Mouse (Mus musculus) G1E-ER4 (cell line): Measurements from ENCODE around the gene Pdhx. TPM values are rescaled to one million over a fixed set of nuclear protein-coding genes. Genes with fewer than 3 reads are reported as not detected.

Source experiments
- GATA1 ChIP-seq: IDR thresholded peaks from one replicate; pipeline ENCODE4 v1.8.0; 2012; ENCODE audit warnings: low read length, inconsistent platforms
- polyA plus RNA-seq: library from polyadenylated mRNA; stranded (reverse); fragments of >175 nt; gene quantifications from 2 replicates; pipeline ENCODE4 v1.2.3, GENCODE M21; 2012

Pdhx gene
- polyA plus RNA-seq, 1 experiment: 3.7 TPM

DNA sequence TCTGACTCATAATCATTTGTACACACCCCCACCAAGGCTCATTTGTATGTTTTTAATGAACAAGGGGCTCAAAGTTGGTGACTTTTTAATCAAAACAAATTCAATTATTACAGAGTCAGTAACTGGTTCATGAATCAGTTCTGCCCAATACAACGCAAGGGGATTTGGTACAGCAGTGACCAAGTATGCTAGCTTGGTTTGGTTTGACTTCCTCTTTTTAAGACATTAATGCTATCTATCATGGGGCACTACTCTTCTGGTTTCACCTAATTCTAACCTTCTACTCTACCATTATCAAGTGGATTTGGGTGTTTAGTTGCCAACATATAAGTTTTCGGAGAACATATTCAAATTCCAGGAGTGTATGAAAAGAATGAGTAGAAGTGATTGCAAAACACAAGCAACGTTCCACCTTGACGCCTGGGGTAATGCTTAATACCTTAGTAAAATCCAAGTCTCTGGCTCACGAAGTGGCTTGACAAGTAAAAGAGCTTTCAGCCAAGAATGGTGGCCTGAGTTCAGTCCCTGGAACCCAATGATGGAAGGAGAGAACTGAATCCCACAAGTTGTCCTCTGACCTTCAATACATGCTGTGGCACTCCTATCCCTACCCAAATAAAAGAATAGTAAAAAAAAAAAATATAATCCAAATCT, 3.4 kb downstream of the Pdhx start:
- no peak for TF ChIP-seq GATA1

DNA sequence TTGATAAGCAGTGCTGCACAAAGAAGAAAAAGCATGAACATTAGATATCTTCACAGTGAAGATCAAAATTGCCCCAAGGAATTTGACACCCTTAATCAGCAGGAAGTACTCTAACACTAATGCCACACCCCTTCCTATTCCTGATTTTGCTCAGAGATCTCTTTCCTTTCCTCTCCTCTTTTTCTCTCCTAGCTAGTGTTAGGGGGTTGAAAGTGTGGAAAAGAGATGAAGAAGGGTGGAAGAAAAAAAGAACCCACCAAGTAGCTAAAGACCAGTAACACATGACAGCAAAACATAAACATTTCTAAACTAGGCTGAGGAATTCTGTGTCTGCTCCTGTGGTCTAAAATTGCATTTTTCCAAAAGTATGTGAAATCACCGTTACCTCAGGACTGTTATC, 4.7 kb downstream of the Pdhx start:
- TF ChIP-seq GATA1: no peak

DNA sequence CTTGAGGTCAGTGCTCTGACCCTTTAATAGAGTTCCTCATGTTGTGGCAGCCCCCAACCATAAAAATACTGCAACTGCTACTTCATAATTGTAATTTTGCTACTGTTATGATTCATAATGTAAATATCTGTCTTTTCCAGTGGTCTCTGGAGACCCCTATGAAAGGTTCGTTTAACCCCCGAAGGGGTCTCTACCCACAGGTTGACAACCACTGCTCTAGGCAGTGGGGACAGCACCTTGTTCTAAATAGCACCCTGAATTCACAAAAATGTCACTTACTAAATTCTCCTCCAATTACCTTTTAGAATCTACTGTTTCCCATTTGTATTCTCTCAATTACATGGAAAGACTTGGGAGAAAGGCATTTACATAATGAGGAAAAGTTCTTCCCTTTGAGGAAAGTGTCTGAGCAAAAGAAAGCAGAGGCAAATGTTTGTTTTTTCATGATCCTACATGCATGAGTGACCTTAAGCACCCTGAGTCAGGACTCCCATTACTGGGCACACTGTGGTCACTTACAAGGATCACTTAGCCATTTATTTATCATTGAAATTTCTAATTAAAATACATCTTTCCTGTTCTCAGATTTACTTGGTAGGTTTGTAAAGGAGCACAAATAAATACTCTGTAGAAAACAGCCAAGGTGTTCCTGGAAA, 5.6 kb downstream of the Pdhx start:
- no peak for TF ChIP-seq GATA1

DNA sequence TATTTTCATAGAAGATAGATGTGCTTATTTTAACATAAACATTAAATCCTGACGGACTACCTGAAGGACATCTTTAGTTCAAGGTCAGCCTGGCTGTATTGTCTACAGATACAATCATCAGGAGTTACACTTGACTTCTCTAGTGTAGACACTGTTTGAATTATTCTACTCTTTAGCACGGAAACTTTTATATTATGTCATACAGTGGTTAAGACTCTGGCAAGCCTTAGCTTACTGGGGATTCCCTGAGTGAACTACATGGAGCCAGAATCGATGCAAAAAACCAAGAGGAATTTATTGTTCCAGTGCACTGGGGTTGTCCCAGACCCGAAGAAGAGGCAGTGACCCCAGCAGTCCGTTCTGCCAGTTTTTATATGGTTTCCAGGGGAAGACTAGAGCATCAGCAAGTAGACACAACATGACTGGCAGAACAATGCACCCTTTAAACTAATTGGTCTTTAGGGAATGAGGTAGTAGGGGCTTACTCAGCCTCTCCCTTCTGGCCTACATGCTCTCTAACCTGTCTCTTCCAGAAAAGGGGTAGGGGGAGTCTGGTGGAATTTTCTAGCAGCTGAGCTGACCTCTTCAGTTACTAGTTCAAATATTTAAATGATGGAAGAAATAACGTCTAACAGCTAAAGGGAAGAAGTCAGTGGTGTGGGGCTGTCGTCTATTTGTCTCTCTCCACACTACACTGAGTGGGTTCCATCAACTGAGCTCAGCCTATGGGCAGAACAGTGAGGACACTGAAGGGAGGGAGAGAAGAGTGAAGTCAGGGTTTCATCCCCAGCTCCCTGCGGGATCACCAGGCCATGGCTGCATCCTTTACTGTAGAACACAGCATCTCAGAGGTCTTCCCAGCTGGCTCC, 6.4 kb downstream of the Pdhx start:
- no peak for TF ChIP-seq GATA1

DNA sequence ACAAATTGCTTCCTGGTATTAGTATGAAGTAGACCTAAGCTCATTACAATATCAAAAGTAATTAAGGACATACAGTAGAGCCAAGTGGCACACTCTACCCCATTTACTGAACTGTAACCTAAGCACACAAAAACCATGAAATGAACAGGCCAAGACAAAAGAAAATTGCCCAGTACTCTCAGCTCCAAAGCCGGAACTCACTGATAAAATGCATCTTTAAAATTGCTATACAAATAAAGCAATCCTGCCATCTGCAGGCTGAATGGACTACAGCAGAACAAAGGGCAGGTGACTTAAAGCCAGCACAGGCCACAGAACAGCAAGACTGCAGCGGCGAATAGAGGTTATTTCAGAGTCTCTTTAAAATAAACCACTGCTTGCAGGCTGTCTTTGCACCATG, 10.4 kb downstream of the Pdhx start:
- no peak for TF ChIP-seq GATA1

DNA sequence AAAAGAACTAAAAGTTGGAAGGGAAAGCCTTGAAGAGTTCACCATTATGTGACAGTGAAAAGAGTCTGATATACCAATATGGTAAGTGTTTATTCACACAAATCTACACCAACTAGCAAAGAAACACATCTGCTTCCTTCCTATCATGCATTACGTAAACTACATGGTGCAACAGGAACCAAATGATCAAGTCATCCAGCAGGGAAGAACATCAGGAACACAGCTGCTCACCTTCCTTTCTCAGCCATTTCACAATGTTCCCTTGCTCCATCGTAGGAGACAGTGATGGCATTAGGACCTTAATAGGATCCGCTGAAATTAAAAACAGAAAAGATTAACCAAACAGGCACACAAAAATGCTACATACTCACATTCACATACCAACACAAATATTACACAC, 15.0 kb downstream of the Pdhx start:
- TF ChIP-seq GATA1: no peak

DNA sequence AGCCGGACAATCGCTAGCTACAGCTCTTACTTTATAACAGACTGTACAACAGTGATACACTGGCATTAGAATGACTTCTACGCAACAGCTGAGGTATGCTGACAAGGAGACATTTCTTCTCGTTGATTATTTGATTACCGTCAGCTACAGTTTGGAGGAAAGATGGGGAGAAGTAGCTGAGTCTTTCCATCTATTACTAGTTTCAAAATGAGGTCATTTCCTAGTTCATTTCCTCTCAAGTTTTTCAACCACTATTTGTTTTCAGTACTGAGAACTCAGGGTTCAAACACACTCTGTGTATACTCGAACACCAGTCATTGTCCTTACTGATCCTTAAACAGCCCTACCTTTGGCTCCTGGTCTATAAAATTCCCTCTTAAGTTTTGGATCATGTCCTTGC, 17.5 kb downstream of the Pdhx start:
- no peak for TF ChIP-seq GATA1

DNA sequence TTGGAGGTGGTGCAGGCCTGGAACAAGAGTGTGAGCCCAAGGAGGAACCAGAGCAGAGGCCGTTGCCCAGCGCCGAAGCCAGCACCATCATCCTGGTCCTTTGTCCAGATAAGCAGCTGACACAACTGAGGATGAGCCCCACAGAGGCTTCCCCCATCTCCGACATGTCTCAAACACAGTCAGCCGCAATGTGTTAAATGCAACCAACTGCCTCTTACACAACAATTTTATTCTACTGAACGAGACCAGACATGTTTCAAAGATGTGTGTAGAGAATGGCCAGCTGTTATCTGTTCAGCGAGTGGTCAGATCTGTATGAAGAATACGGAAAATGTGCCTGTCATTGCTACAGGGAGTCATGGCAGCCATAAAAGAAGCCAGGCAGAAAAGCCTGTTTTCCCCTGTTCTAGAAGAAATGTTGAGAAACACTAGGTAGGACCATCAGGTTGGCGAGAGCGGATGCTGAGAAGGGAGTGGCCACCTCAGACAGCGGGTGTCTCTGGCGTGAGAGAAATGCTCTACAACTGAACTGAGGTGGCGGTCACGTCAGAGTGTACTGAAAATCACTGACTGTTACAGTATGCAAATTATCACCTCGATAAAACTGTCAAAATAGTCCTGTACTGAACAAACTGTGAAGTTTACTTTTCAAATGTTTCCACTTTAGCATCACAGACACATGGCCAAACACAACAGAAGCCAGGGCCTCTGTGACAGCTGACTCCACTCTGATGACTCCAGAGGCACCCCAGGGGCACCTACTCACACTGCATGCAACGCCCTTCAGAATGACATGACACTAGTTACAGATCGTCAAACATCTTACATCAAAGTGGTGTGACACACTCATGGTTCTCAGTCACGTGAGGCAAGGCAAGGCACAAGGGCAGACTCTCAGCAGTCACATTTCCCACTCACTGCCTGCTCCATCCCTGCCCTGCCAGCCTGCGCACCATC, 21.1 kb downstream of the Pdhx start:
- TF ChIP-seq GATA1: no peak

DNA sequence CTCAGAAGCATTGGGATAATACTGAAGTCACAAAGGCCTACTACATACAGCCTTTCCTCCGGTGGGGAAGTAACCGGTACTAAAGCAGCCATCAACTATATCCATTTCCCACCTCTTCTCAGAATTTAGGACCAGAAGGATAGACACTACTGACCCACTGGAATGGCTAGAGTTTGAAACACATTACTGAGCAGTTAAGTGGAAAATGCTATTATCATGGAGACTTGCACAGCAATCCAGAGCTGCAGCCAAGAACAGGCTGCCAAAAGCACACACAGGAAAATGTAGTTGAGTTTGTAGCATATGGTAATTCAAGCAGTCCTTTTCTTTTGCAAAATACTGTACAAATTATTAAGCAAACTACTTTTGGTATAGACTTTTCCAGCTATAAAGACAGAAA, 28.0 kb downstream of the Pdhx start:
- TF ChIP-seq GATA1: no peak

DNA sequence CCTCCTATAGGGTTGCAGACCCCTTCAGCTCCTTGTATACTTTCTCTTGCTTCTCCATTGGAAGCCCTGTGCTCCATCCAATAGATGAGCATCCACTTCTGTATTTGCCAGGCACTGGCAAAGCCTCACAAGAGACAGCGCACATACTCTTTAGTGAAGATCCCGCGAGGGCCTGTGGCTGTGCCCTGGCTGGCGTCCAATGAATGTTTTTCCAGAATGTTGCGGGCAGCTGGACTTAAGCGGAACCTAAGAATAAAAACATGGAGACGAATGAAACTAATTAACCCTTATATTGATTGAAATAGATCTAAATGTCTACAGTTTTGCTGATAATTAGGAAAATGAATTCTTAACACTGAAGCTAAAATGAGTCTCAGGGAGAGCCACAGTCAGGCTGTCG, 32.4 kb downstream of the Pdhx start:
- TF ChIP-seq GATA1: no peak

DNA sequence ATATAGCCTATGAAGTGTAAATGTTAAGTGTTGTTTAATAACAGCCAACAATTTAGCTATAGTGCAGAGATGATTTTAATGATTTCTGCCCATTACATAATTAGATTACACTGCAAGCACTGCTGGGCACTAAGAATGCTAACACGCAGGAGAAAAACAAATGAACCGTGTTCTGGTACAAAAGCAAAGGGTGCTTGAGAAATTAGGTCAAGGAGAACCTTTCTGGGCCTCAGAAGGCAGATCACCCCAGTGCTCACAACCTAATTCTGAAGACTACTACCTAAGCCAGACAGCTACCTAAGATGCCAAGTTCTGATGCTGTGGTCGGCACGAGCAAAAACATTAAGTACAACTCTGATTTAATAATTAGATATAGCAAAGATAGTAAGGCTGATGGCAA, 35.5 kb downstream of the Pdhx start:
- TF ChIP-seq GATA1: no peak

DNA sequence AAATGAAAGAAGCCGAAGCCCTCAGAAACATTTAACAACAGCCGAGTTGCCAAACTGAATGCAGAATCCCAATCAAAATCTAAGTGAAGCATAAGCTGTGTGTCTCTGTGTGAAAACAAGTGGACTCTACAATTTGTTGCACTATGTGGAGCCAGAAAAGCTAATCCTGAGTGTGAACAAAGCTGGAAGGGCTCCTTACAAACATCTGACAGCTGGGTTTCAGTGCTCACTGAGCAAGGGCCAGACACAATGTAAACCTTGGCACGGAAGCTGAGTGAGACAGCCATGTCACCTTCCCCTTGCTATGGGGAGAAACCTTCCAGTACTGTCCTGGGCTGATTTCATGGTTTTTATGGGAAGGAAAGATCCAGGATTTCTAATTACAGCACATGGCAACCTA, 50.6 kb downstream of the Pdhx start:
- no peak for TF ChIP-seq GATA1

DNA sequence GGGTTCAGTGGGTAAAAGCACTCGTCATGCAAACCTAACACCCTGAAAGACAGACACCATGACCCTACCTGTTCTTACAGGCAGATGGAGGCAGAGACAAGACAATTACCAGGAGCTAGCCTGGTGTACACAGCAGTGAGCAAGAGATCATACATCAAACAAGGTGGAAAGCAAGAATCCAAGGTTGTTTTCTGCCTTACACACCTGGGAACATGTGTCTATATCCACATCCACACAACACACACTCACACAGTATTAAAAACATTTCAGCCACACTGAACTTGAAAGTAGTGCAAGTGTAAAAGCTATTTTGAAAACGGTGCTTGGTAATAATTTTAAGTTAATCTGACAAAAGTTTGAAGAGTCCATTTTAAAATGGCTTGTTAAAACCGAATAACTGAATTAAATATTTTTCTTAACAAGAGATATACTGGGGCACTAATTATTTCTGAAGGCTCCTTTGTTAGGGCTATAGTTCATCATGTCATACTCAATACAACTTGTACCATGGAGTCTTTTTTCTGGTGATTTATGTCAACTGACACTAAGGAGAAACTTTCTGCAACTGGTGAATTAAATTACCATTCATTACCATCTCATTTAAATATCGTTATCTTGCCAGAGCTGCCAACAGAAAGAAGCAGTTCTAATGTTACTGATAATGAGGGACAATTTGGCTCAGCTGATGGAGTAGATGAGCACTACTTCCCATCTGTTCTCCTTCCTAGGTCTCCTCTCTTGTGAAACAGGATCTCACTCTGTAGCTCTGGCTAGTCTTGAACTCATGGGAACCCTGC, 52.9 kb downstream of the Pdhx start:
- TF ChIP-seq GATA1: no peak

DNA sequence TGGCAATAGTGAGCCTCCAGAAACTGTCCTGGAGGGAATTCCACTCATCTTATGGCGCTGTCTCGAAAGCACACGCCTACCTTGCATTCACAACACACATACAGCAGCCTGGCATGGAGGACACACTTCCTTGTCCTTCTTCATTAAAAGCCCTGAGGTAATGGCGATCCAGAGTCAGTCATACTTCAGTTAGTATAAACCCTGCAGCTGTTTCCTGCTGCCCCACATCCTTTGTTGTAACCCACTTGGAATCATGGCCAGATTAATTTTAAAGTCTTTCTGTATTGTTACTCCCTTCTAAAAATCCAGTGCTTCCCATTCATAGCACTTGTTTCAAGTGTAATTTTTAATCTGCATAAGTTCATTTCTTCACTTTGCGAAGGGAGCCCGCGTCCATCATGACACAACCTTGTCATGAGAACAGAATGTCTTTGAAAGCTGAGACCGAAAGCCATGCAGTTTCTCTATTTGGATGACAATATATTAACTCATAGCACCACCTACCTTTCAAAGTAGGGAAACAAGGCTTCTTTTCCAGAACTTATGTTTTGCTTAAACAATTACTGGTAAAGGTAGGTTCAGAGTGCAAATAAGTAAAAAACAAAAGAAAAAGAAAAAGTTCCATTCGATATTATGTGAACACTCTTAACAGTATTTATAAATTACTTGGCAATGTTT, 54.4 kb downstream of the Pdhx start:
- TF ChIP-seq GATA1: no peak

DNA sequence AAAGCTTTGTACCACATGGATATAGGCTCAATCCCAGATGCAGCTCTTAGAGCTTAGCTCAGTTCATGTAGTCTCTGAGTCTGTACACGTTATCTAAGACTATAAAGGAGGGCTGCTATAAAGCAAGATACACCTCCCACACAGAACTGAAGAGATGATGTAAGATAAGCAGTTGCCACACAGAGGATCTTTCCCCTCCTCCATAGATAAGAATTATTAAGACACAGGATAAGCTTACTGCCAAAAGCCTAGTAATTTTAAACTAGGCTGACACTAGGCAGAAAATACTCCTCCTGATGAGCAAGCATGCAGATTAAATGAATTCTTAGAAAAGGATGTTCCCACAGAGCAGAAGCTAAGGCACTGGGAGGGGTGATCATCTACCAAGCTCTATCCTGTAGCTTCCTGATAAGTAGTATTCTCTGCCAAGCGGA, 55.9 kb downstream of the Pdhx start:
- no peak for TF ChIP-seq GATA1
